Mouse (Mus musculus): ENCODE measurements around the gene Apobr.

GRCm38 (mm10) chr7:126596414-126596813, 11.7 kb downstream of the Apobr start:
- TF ChIP-seq CTCF (IDR thresholded peaks at IDR 0.05; ENCODE audit: insufficient read depth, low read depth, low read length) (no peak), POLR2A (IDR thresholded peaks at IDR 0.05; ENCODE audit: insufficient read depth, low read depth, low read length) (no peak)

All from olfactory bulb, adult 2 months (tissue).